Mouse (Mus musculus) hindbrain, embryonic 11.5 days (tissue): ENCODE measurements around the gene Cic. TPM values are rescaled to one million over a fixed set of nuclear protein-coding genes. Genes with fewer than 3 reads are reported as not detected.
A peak's percentile ranks its signal among the peaks of the same experiment; 100 is the strongest.

ENCODE experiments used
- ATAC-seq: fragments of 200-750 bp; cut with Nextera tagmentation; 2 replicates; pipeline ENCODE4 v1.8.0; 2017; ENCODE audit warnings: mild to moderate bottlenecking, moderate TSS enrichment, moderate library complexity; ENCODE audit not compliant: low FRiP score
- DNase-seq: peaks from one replicate; pipeline ENCODE4 v3.0.0-alpha.2; 2015; ENCODE audit warnings: low spot score
- H3K27ac ChIP-seq: fragments of 300-500 bp; sonication (generic); 2 replicates; pipeline ENCODE4 v1.5.1; 2014; ENCODE audit warnings: mild to moderate bottlenecking, low read depth, low read length
- H3K27me3 ChIP-seq: fragments of 300-500 bp; sonication (generic); 2 replicates; pipeline ENCODE4 v1.6.1; 2014; ENCODE audit warnings: mild to moderate bottlenecking, low read length, moderate library complexity, mixed read lengths; ENCODE audit not compliant: control insufficient read depth, insufficient read depth
- H3K36me3 ChIP-seq: fragments of 300-500 bp; sonication (generic); 2 replicates; pipeline ENCODE4 v1.6.1; 2014; ENCODE audit warnings: mild to moderate bottlenecking, low read length, moderate library complexity, mixed read lengths; ENCODE audit not compliant: control insufficient read depth, insufficient read depth
- H3K4me1 ChIP-seq: fragments of 300-500 bp; sonication (generic); replicated peaks from 2 replicates; pipeline ENCODE4 v1.6.1; 2014; ENCODE audit warnings: low read length, mixed read lengths; ENCODE audit not compliant: control insufficient read depth, insufficient read depth
- H3K4me2 ChIP-seq: fragments of 300-500 bp; sonication (generic); replicated peaks from 2 replicates; pipeline ENCODE4 v1.6.1; 2014; ENCODE audit warnings: mild to moderate bottlenecking, low read depth, low read length
- H3K4me3 ChIP-seq: fragments of 300-500 bp; sonication (generic); 2 replicates; pipeline ENCODE4 v1.5.1; 2014; ENCODE audit warnings: low read depth, low read length
- H3K9ac ChIP-seq: fragments of 300-500 bp; sonication (generic); 2 replicates; pipeline ENCODE4 v1.6.1; 2014; ENCODE audit warnings: low read depth, low read length
- H3K9me3 ChIP-seq: fragments of 300-500 bp; sonication (generic); 2 replicates; pipeline ENCODE4 v1.6.1; 2016; ENCODE audit warnings: low read length; ENCODE audit not compliant: control insufficient read depth
- WGBS: fragments of 180-500 bp; shearing (Covaris S2); extraction: QIAGEN DNeasy Blood & Tissue Kit; methylation state at CpG from one replicate; pipeline ENCODE4 v1.1.7; 2014; 5-methylcytosine and 5-hydroxymethylcytosine counted together
- polyA plus RNA-seq: library from polyadenylated mRNA; unstranded; fragments of >200 nt; fragmentation: Nextera tagmentation; extraction: Ambion mirVana; gene quantifications from 2 replicates; pipeline ENCODE4 v1.2.1, GENCODE M21; 2014

Gene Cic
- polyA plus RNA-seq, 1 experiment from 2014 or later, result 39.0 TPM

DNA sequence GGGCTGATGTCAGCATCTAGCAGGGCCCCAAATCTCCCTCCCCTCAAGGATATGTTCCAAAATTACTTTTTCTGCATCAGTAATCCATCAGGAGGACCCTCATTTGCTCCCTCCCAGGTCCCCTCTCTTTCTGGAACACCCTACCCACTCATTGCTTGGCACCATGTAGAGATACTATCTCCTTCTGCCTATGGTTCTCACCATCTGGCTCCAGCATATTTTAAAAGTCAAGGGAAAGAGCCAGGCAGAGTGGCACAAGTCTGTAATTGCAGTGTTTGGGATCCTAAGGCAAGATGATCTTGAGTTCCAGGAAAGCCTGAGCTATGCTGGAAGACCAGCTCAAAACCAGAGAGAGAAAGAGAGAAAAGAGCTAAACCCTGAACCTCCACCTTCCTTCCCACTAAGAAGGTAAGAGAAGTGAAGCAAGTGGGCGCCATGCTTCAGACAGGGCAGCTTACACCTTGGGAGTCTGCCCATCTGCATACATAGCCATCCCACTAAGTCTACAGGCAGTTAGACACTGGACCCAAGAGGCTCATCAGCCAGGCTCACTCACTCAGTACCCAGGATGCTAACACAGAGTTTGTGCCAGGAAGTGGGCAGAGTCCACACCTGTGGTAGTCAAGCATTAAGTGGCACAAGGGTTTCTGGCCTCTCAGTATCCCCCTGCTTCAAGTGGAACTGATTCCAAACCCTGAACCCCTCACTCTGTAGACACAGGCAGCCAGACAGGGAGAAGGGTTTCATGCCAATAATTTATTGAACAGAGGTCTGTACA lies 39.8 kb upstream of the Cic start:
- no peak overlapping the region for H3K4me3 ChIP-seq
- DNase-seq (no peak), ATAC-seq (no peak)
- no peaks in the 10 kb centered on the region for H3K27me3 ChIP-seq
- H3K27ac ChIP-seq, result no peak overlapping the region
- no peak overlapping the region for H3K9ac ChIP-seq
- peaks cover 22% of the 10 kb centered on the region for H3K36me3 ChIP-seq
- no peaks in the 10 kb centered on the region for H3K9me3 ChIP-seq
- no peaks in the 10 kb centered on the region for H3K4me1 ChIP-seq
- no peak overlapping the region for H3K4me2 ChIP-seq
- 80% methylated on average over 1 of the region's 1 CpGs for WGBS

DNA sequence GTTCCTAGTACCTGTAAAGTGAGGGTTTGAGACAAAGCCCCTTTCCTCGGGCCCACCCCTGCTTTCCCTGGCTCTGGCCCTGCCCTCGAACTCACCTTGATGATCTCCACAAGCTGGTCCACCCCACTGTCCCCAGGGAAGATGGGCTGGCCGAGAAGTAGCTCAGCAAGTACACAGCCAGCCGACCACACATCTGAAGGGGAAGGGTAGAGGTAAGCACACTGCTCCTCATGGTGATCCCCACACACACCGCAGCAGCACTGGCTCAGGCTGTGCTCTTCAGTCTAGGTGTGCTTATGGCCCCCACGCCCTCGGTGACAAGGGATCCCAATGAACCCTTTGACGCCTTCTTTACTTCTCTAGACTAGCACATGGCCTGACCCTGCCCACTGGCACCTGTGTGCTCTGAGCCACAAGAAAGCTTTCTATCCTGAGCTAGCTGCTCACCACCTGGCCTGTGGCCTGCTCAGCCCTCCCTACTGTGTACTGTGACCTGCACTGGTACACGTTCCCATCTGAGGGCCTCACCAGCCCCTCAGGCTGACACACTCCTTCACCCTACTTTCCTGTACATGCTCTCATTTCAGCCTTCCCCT lies 36.7 kb upstream of the Cic start:
- 90% methylated on average over 9 of the region's 9 CpGs for WGBS
- no peak overlapping the region for H3K9ac ChIP-seq
- ATAC-seq, result no peak
- H3K27me3 ChIP-seq, result no peaks in the 10 kb centered on the region
- no peak overlapping the region for H3K27ac ChIP-seq
- no peak overlapping the region for H3K4me2 ChIP-seq
- no peaks in the 10 kb centered on the region for H3K9me3 ChIP-seq
- H3K36me3 ChIP-seq, result peaks cover 18% of the 10 kb centered on the region
- H3K4me1 ChIP-seq, result no peaks in the 10 kb centered on the region
- no peak for DNase-seq
- H3K4me3 ChIP-seq, result no peak overlapping the region

DNA sequence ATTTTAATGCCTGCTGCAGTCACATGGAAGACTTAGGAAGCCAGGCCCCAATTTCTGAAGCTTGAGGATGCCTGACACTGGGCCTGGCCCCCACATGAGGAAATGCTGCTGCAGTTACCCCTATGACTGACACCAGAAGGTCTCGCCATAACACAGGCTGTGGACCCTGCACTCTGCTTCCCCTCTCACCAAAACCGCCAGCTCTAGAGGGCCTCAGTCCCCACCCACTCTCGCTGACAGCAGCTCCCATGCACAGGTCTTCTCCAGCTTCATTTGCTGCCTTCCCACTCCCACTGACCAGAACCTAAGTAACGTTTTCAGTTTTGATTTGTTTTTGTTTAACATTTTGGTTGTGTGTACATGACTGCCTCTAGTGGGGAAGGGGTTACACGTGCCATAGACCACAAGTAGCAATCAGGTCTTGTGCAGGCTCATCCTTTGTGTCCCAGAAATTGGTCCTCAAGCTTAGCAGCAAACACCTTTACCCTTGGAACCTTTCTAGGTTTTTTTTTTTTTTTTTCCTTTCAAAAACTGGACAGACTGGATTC lies 35.3 kb upstream of the Cic start:
- DNase-seq, result no peak
- H3K4me2 ChIP-seq, result no peak overlapping the region
- no peaks in the 10 kb centered on the region for H3K9me3 ChIP-seq
- H3K4me1 ChIP-seq, result no peaks in the 10 kb centered on the region
- ATAC-seq, result no peak
- H3K27me3 ChIP-seq, result no peaks in the 10 kb centered on the region
- H3K36me3 ChIP-seq, result peaks cover 18% of the 10 kb centered on the region
- H3K4me3 ChIP-seq, result no peak overlapping the region
- WGBS, result 71% methylated on average over 5 of the region's 5 CpGs
- no peak overlapping the region for H3K9ac ChIP-seq
- H3K27ac ChIP-seq, result no peak overlapping the region

- H3K4me1 ChIP-seq, result no peaks in the 10 kb centered on the region
- H3K27ac ChIP-seq, result no peak overlapping the region
- H3K4me3 ChIP-seq, result no peak overlapping the region
- no peak for DNase-seq
- 80% methylated on average over 2 of the region's 2 CpGs for WGBS
- H3K36me3 ChIP-seq, result peaks cover 18% of the 10 kb centered on the region
- H3K4me2 ChIP-seq, result no peak overlapping the region
- ATAC-seq, result no peak
- no peaks in the 10 kb centered on the region for H3K9me3 ChIP-seq
- H3K9ac ChIP-seq, result no peak overlapping the region
- H3K27me3 ChIP-seq, result no peaks in the 10 kb centered on the region
Observed at GRCm38 (mm10) chr7:25233061-25233460, 34.4 kb upstream of the Cic start.

DNA sequence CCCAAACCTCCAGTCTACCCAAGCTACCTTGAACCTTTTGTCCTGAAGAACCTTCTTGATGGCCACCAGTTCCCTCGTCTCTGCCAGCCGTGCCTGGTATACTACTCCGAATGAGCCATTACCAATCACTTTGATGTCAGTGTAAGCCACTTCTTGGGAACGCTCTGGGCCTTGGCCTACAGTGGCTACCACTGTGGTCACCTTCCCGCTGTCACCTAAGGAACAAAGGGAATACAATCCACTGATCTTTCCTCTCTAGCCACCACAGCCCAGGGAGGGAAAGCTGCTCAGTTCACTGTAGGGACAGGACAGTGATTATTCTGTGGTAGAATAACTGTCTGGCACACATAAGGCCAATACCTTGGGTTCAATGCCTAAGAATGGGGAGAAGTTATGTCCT lies 32.0 kb upstream of the Cic start:
- Histone ChIP-seq H3K4me3 (no peak overlapping the region), H3K27ac (no peak overlapping the region), H3K36me3 (peaks cover 4% of the 10 kb centered on the region; the same call in 1 of the 2 replicates), H3K9me3 (no peaks in the 10 kb centered on the region), H3K9ac (no peak overlapping the region), H3K4me1 (no peaks in the 10 kb centered on the region; the same call in 1 of the 2 replicates), H3K4me2 (no peak overlapping the region), H3K27me3 (no peaks in the 10 kb centered on the region)
- 82% methylated on average over 5 of the region's 5 CpGs for WGBS
- ATAC-seq, result no peak
- no peak for DNase-seq

DNA sequence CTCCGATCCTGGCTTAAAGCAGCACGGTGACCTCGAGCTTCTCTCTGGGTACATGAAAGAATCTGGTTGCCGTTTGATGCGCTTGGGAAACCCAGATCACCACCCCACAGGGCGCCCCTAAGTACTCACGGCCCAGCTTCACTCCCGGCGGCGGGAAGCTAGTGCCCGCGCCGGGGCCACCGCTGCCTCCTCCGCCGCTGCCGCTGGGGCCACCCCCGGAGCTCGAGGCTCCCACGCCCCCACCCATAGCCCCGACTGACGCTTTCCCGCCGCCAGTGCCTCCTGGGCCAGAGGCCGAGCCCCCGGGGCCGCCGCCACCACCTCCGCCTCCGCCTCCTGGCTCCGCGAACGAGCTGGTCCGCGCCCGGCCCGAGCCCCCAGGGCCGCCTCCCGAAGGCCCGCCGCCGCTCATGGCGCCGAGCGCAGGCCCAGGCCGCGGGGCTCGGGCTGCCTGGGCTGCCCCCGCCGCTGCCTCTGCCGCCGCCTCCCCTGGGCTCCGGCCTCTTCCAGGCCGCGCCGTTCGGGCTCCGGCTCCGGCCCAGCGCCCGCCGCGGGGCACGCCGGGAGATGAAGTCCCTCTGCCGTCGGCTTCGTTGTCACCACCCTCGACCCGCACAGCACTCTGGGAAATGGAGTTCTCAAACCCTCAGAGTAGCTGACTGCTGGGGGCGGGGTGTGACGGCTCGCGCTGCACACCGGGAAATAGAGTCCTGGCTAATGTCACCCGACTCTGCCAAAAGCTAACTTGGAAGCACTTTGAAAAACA lies 30.1 kb upstream of the Cic start, which contains the start of gene Gsk3a:
TSS of gene Gsk3a (minus strand) at position 603 of the 766 bp plus-strand sequence.
- no peaks in the 10 kb centered on the region for H3K27me3 ChIP-seq
- under 1% methylated on average over 54 of the region's 76 CpGs for whole genome bisulfite sequencing
- ATAC-seq, result peak; percentile 89
- H3K4me3 ChIP-seq, result peak within 1 kb of the TSS; percentile 85
- H3K9ac ChIP-seq, result peak within 1 kb of the TSS; percentile 90
- H3K9me3 ChIP-seq, result no peaks in the 10 kb centered on the region
- peak within 1 kb of the TSS; percentile 42 for H3K4me2 ChIP-seq
- H3K4me1 ChIP-seq, result no peaks in the 10 kb centered on the region; the same call in 1 of the 2 replicates
- H3K27ac ChIP-seq, result peak within 1 kb of the TSS; percentile 45
- peak; percentile 99 for DNase-seq
- H3K36me3 ChIP-seq, result no peaks in the 10 kb centered on the region

GRCm38 (mm10) chr7:25238015-25238706 lies 29.3 kb upstream of the Cic start:
- peak overlapping the region; percentile 85 for H3K4me3 ChIP-seq
- ATAC-seq (peak; percentile 95), DNase-seq (peak; percentile 94)
- no peaks in the 10 kb centered on the region; the same call in 1 of the 2 replicates for H3K4me1 ChIP-seq
- no peak overlapping the region; the same call in 1 of the 2 replicates for H3K9ac ChIP-seq
- H3K27ac ChIP-seq, result peak overlapping the region; percentile 45; the same call in 1 of the 2 replicates
- H3K27me3 ChIP-seq, result no peaks in the 10 kb centered on the region
- H3K9me3 ChIP-seq, result no peaks in the 10 kb centered on the region
- H3K4me2 ChIP-seq, result peak overlapping the region; percentile 42
- WGBS, result under 1% methylated on average over 23 of the region's 23 CpGs
- no peaks in the 10 kb centered on the region for H3K36me3 ChIP-seq
